Mouse (Mus musculus): ENCODE results near the gene Cd164l2. TPM values are rescaled to one million over a fixed set of nuclear protein-coding genes. Genes with fewer than 3 reads are reported as not detected.
A peak's percentile ranks its signal among the peaks of the same experiment; 100 is the strongest.

Gene Cd164l2
- polyA plus RNA-seq, 1 experiment from 2014 or later, result 0.17 TPM

DNA sequence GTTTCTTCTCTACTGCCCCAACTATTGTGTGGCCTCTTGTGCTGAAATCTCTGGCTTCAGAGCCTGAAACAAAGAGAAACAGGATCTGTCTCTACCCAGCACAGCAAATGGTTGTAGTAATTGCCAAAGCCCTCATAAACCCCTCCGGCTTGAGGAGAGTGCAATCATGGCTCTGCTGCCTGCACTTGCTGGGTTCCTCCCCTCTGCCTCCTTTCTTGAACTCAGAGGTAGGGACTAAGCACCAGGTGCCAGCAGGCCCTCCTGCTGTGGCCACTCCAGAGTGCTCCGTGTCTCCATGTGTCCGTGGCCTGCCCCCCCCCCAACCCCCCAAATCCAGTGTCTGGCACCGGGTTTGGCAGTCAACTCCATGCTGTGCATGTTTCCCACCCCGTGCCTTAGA, 14.6 kb upstream of the Cd164l2 start:
- WGBS, result 7% methylated on average over 5 of the region's 5 CpGs
- Histone ChIP-seq H3K4me1 (peaks cover 55% of the 10 kb centered on the region), H3K4me2 (0 out of 2 replicates have a peak overlapping the region, but pooled peaks have one; percentile 2), H3K4me3 (no peak overlapping the region), H3K27ac (peak overlapping the region; percentile 85), H3K27me3 (no peaks in the 10 kb centered on the region), H3K9me3 (replicated peaks) (no peaks in the 10 kb centered on the region), H3K36me3 (ENCODE audit: poor library complexity, severe bottlenecking) (peaks cover 44% of the 10 kb centered on the region), H3K9ac (peak overlapping the region; percentile 39)
- peak; percentile 17; the same call in 1 of the 2 replicates for ATAC-seq

DNA sequence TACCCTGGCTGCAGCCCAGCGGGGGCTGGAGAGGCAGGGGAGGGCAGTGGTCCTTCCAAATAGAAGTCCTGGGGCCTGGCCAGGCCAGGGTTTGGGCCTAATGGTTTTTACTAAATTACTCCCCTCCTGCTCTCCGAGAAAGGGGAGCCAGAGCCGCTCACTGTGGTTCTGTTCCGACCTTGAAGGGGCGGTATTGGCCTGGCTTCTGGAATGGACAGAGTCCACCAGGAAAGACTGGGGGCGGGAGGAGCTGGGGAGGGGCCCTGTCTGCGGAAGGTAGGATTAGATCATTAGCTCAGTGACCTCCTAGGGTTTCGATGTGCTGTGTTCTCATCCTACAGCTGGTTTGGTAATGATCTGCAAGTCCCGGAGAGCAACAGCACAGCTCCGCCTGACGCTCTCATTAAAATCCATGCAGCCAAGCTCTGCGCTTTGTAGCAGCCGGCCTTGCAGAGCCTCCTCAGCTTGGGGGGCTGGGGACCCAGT, 14.1 kb upstream of the Cd164l2 start:
- no peaks in the 10 kb centered on the region for H3K27me3 ChIP-seq
- H3K4me3 ChIP-seq, result no peak overlapping the region
- peak overlapping the region; percentile 47; the same call in 1 of the 2 replicates for H3K9ac ChIP-seq
- peaks cover 39% of the 10 kb centered on the region for H3K36me3 ChIP-seq (ENCODE audit: poor library complexity, severe bottlenecking)
- 0 out of 2 replicates have a peak overlapping the region, but pooled peaks have one; percentile 12 for H3K4me2 ChIP-seq
- H3K9me3 ChIP-seq (replicated peaks), result no peaks in the 10 kb centered on the region
- peak overlapping the region; percentile 85 for H3K27ac ChIP-seq
- peak; percentile 33; the same call in 1 of the 2 replicates for ATAC-seq
- H3K4me1 ChIP-seq, result peaks cover 55% of the 10 kb centered on the region
- WGBS, result 7% methylated on average over 13 of the region's 13 CpGs

GRCm38 (mm10) chr4:133198337-133199180, 13.4 kb upstream of the Cd164l2 start:
- Histone ChIP-seq H3K9ac (peak overlapping the region; percentile 52), H3K4me1 (peaks cover 56% of the 10 kb centered on the region), H3K27ac (peak overlapping the region; percentile 85), H3K4me2 (0 out of 2 replicates have a peak overlapping the region, but pooled peaks have one; percentile 12), H3K36me3 (ENCODE audit: poor library complexity, severe bottlenecking) (peaks cover 32% of the 10 kb centered on the region), H3K27me3 (no peaks in the 10 kb centered on the region), H3K4me3 (no peak overlapping the region), H3K9me3 (replicated peaks) (no peaks in the 10 kb centered on the region)
- 13% methylated on average over 19 of the region's 19 CpGs for WGBS
- no peak for ATAC-seq

DNA sequence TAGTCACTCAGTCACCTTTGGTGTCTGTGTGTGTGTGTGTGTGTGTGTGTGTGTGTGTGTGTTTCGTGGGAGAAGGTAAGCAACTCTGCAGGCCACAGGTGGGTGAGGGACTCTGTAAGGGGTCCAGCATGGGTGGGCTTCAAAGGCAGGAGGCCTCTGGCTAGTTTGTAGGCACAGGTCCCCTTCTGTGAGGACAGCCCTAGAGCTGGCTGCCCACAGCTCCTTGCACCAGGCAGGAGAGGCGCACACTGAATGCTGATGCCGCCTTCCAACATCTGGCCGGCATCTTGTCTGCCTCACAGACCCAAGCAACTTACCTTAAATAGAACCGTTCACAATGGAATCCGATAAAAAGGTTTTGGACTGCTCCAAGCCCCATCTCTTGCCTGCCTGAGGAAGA, 12.2 kb upstream of the Cd164l2 start:
- H3K4me3 ChIP-seq, result no peak overlapping the region
- no peak overlapping the region for H3K9ac ChIP-seq
- peaks cover 65% of the 10 kb centered on the region for H3K4me1 ChIP-seq
- ATAC-seq, result no peak
- H3K4me2 ChIP-seq, result no peak overlapping the region
- 72% methylated on average over 6 of the region's 6 CpGs for WGBS
- no peaks in the 10 kb centered on the region for H3K27me3 ChIP-seq
- no peaks in the 10 kb centered on the region for H3K9me3 ChIP-seq (replicated peaks)
- no peak overlapping the region for H3K27ac ChIP-seq
- H3K36me3 ChIP-seq (ENCODE audit: poor library complexity, severe bottlenecking), result peaks cover 20% of the 10 kb centered on the region

GRCm38 (mm10) chr4:133200343-133200742, 11.6 kb upstream of the Cd164l2 start:
- Histone ChIP-seq H3K9ac (no peak overlapping the region), H3K4me2 (peak overlapping the region; percentile 3; the same call in 1 of the 2 replicates), H3K4me1 (peaks cover 65% of the 10 kb centered on the region), H3K9me3 (replicated peaks) (no peaks in the 10 kb centered on the region), H3K36me3 (ENCODE audit: poor library complexity, severe bottlenecking) (peaks cover 14% of the 10 kb centered on the region), H3K4me3 (no peak overlapping the region), H3K27ac (peak overlapping the region; percentile 41; the same call in 1 of the 2 replicates), H3K27me3 (no peaks in the 10 kb centered on the region)
- peak; percentile 25; the same call in 1 of the 2 replicates for ATAC-seq
- 45% methylated on average over 19 of the region's 21 CpGs for WGBS

DNA sequence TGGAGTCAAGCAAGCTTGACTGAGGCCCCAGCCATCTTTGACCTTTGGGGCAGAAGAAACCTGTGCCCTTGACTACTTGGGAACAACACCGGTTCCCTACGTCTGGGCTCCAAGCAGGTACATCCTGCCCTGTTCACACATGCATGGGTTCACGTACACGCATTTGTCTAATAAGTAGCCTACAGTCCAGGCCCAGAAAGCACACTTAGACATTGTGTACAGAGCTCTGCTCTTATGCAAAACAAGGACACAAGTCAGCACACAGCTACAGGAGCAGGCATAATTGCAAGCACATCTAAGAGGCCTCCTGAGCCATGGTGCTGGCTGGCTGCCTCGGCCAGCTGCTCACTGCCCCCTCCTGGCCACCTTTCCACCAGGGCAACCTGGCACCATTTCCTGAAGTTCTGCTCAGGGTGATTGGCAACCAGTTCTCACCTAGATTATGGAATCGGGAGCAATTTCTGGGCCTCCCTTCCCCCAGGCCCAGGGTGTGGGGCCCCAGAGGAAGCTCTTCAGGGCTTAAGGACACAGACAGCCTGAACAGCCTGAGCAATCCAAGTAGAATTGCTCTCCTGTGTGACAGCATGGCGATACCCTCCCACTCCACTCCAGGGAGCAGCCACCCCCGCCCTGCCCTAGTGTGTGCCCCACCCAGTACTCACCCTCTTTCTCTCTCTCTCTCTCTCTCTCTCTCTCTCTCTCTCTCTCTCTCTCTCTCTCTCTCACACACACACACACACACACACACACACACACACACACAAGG, 10.7 kb upstream of the Cd164l2 start:
- 74% methylated on average over 8 of the region's 8 CpGs for WGBS
- H3K4me1 ChIP-seq, result peaks cover 58% of the 10 kb centered on the region
- H3K9me3 ChIP-seq (replicated peaks), result no peaks in the 10 kb centered on the region
- H3K27ac ChIP-seq, result peak overlapping the region; percentile 41; the same call in 1 of the 2 replicates
- 0 out of 2 replicates have a peak overlapping the region, but pooled peaks have one; percentile 7 for H3K9ac ChIP-seq
- peaks cover 6% of the 10 kb centered on the region for H3K36me3 ChIP-seq (ENCODE audit: poor library complexity, severe bottlenecking)
- no peak overlapping the region for H3K4me3 ChIP-seq
- H3K27me3 ChIP-seq, result no peaks in the 10 kb centered on the region
- ATAC-seq, result 0 out of 2 replicates have a peak, but pooled peaks have one; percentile 34
- no peak overlapping the region for H3K4me2 ChIP-seq

DNA sequence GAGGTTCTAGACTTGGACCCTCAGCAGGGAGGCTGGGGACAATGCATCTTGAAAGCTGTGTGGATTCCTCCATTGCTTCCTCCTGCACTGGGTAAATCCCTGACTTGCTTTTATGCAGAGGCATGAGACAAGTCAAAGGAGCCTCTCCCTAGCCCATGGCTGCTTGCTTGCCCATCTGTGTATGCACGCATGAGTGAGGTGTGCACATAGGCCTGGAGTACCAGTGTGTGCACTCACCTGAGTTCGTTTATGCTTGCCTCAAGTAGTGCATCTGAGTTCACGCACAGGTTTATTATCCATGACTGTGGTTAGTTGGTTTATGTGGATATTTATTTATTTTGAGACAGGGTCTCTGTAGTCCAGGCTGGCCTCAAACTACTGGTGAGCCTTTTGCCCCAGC, 9.7 kb upstream of the Cd164l2 start:
- H3K4me3 ChIP-seq, result no peak overlapping the region
- no peaks in the 10 kb centered on the region for H3K9me3 ChIP-seq (replicated peaks)
- no peak overlapping the region for H3K9ac ChIP-seq
- 95% methylated on average over 3 of the region's 3 CpGs for WGBS
- H3K4me1 ChIP-seq, result peaks cover 48% of the 10 kb centered on the region
- H3K27me3 ChIP-seq, result no peaks in the 10 kb centered on the region
- H3K36me3 ChIP-seq (ENCODE audit: poor library complexity, severe bottlenecking), result no peaks in the 10 kb centered on the region
- H3K27ac ChIP-seq, result no peak overlapping the region
- ATAC-seq, result no peak
- H3K4me2 ChIP-seq, result no peak overlapping the region

GRCm38 (mm10) chr4:133203591-133203990, 8.3 kb upstream of the Cd164l2 start:
- Histone ChIP-seq H3K36me3 (ENCODE audit: poor library complexity, severe bottlenecking) (no peaks in the 10 kb centered on the region), H3K4me3 (no peak overlapping the region), H3K9ac (no peak overlapping the region), H3K4me1 (peaks cover 34% of the 10 kb centered on the region), H3K27ac (no peak overlapping the region), H3K9me3 (replicated peaks) (no peaks in the 10 kb centered on the region), H3K4me2 (no peak overlapping the region), H3K27me3 (no peaks in the 10 kb centered on the region)
- no peak for ATAC-seq
- 59% methylated on average over 3 of the region's 3 CpGs for WGBS

- peaks cover 32% of the 10 kb centered on the region for H3K4me1 ChIP-seq
- no peak overlapping the region for H3K4me3 ChIP-seq
- H3K36me3 ChIP-seq (ENCODE audit: poor library complexity, severe bottlenecking), result no peaks in the 10 kb centered on the region
- WGBS, result 44% methylated on average over 7 of the region's 7 CpGs
- H3K27me3 ChIP-seq, result no peaks in the 10 kb centered on the region
- no peak overlapping the region for H3K9ac ChIP-seq
- no peaks in the 10 kb centered on the region for H3K9me3 ChIP-seq (replicated peaks)
- no peak for ATAC-seq
- H3K4me2 ChIP-seq, result no peak overlapping the region
- H3K27ac ChIP-seq, result peak overlapping the region; percentile 41
These were observed 7.6 kb upstream of the Cd164l2 start for GRCm38 (mm10) chr4:133204379-133204778.

GRCm38 (mm10) chr4:133209366-133209765, 2.6 kb upstream of the Cd164l2 start:
- under 1% methylated on average over 11 of the region's 11 CpGs for WGBS
- H3K4me1 ChIP-seq, result peaks cover 26% of the 10 kb centered on the region

GRCm38 (mm10) chr4:133210023-133210787, 1.7 kb upstream of the Cd164l2 start:
- Histone ChIP-seq H3K9me3 (replicated peaks) (no peaks in the 10 kb centered on the region), H3K4me1 (peaks cover 22% of the 10 kb centered on the region), H3K27me3 (peaks cover 45% of the 10 kb centered on the region), H3K4me3 (no peak overlapping the region), H3K4me2 (no peak overlapping the region), H3K27ac (no peak overlapping the region), H3K36me3 (ENCODE audit: poor library complexity, severe bottlenecking) (no peaks in the 10 kb centered on the region), H3K9ac (no peak overlapping the region)
- no peak for ATAC-seq
- 94% methylated on average over 24 of the region's 24 CpGs for WGBS

More at GRCm38 (mm10) chr4:133209366-133209765, 2.6 kb upstream of the Cd164l2 start:
- Histone ChIP-seq H3K27me3 (peaks cover 40% of the 10 kb centered on the region), H3K9ac (no peak overlapping the region), H3K4me3 (no peak overlapping the region), H3K4me2 (no peak overlapping the region), H3K9me3 (replicated peaks) (no peaks in the 10 kb centered on the region), H3K36me3 (ENCODE audit: poor library complexity, severe bottlenecking) (no peaks in the 10 kb centered on the region), H3K27ac (no peak overlapping the region)
- ATAC-seq, result no peak
